Mouse (Mus musculus): Measurements from ENCODE around the gene Nphp1. TPM values are rescaled to one million over a fixed set of nuclear protein-coding genes. Genes with fewer than 3 reads are reported as not detected.

Nphp1 gene
- total and polyA plus RNA-seq, 3 experiments: 19.1 to 63.6 (median 37.1) TPM

DNA sequence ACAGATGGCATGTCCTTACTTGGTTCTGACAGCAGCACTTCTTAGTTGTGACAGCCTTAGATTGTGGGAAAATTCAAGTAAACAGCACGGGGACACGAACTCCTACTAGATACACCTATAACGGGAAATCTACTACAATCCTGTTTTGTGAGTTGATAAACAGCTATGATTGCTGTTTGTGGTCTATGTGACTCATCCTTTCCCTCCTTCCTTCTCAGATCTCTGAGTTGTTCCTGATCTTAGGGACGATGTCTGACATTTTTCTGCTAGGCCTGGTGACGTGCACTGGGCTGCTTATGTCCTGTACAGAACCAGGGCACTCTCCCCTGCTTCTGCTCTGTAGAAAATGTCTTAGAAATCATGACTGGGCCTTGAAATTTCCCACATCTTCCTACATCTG lies 27.1 kb downstream of the Nphp1 start:
- peak; percentile 66; the same call in 1 of the 2 replicates for TF ChIP-seq RCOR1 (IDR thresholded peaks at IDR 0.05; ENCODE audit: low read depth, low read length)
- no peak for TF ChIP-seq MXI1 (IDR thresholded peaks at IDR 0.05; ENCODE audit: low read depth, low read length)
- peak in 1 of 2 experiments; percentile 28; a peak in 1 of 4 replicates for TF ChIP-seq EP300 (IDR thresholded peaks at IDR 0.05; ENCODE audit: low read depth in 1 of 2, low read length in 2 of 2)
- no peak overlapping the region for H3K4me3 ChIP-seq (ENCODE audit: control insufficient read depth in 1 of 2, insufficient read depth in 1 of 2, low read depth in 2 of 2, low read length in 2 of 2)
- peaks cover 13 to 23% of the 10 kb centered on the region in 2 experiments for H3K4me1 ChIP-seq (ENCODE audit: control insufficient read depth in 1 of 2, insufficient read depth in 2 of 2, low read length in 2 of 2)
- no peaks in the 10 kb centered on the region for H3K79me2 ChIP-seq (ENCODE audit: control insufficient read depth, insufficient read depth, low read length, poor library complexity)
- H3K36me3 ChIP-seq (ENCODE audit: control insufficient read depth in 1 of 2, insufficient read depth in 2 of 2, low read length in 2 of 2): peaks cover 0 to 23% of the 10 kb centered on the region in 2 experiments; a peak in 2 of 4 replicates
- H3K27ac ChIP-seq (ENCODE audit: control insufficient read depth, low read depth, low read length): no peak overlapping the region
- H3K27me3 ChIP-seq (ENCODE audit: control insufficient read depth in 1 of 2, insufficient read depth in 2 of 2, low read length in 2 of 2): no peaks in the 10 kb centered on the region
- H3K9ac ChIP-seq (ENCODE audit: control insufficient read depth, low read depth, low read length, poor library complexity, severe bottlenecking): no peak overlapping the region
- peak; percentile 12 for DNase-seq (ENCODE audit: low read depth, low spot score)
- H3K9me3 ChIP-seq (replicated peaks; ENCODE audit: insufficient read depth, low read length): no peaks in the 10 kb centered on the region

- no peak overlapping the region; the same call in 1 of the 2 replicates for H3K9ac ChIP-seq (ENCODE audit: control insufficient read depth, low read depth, low read length, poor library complexity, severe bottlenecking)
- peaks cover 13 to 23% of the 10 kb centered on the region in 2 experiments for H3K4me1 ChIP-seq (ENCODE audit: control insufficient read depth in 1 of 2, insufficient read depth in 2 of 2, low read length in 2 of 2)
- no peaks in the 10 kb centered on the region for H3K27me3 ChIP-seq (ENCODE audit: control insufficient read depth in 1 of 2, insufficient read depth in 2 of 2, low read length in 2 of 2)
- H3K27ac ChIP-seq (ENCODE audit: control insufficient read depth, low read depth, low read length): peak overlapping the region; percentile 16; the same call in 1 of the 2 replicates
- no peaks in the 10 kb centered on the region for H3K79me2 ChIP-seq (ENCODE audit: control insufficient read depth, insufficient read depth, low read length, poor library complexity)
- no peaks in the 10 kb centered on the region for H3K9me3 ChIP-seq (replicated peaks; ENCODE audit: insufficient read depth, low read length)
- no peak overlapping the region for H3K4me3 ChIP-seq (ENCODE audit: control insufficient read depth in 1 of 2, insufficient read depth in 1 of 2, low read depth in 2 of 2, low read length in 2 of 2)
- TF ChIP-seq MYB (IDR thresholded peaks at IDR 0.05; ENCODE audit: low read depth, low read length) (no peak), GATA1 (IDR thresholded peaks at IDR 0.05; ENCODE audit: low read depth, low read length) (peak; percentile 35; the same call in 1 of the 2 replicates), CHD2 (IDR thresholded peaks at IDR 0.05; ENCODE audit: low read length) (no peak), MAZ (IDR thresholded peaks at IDR 0.05; ENCODE audit: low read depth, low read length) (no peak), EP300 (IDR thresholded peaks at IDR 0.05; ENCODE audit: low read depth in 1 of 2, low read length in 2 of 2) (peak in 1 of 2 experiments; percentile 48; a peak in 3 of 4 replicates), USF2 (IDR thresholded peaks at IDR 0.05; ENCODE audit: borderline replicate concordance in 1 of 2, insufficient read depth in 1 of 2, low read depth in 1 of 2, low read length in 2 of 2) (no peak), MXI1 (IDR thresholded peaks at IDR 0.05; ENCODE audit: low read depth, low read length) (0 out of 2 replicates have a peak, but pooled peaks have one; percentile 36), ETS1 (IDR thresholded peaks at IDR 0.05; ENCODE audit: low read depth, low read length) (0 out of 2 replicates have a peak, but pooled peaks have one; percentile 26), MAX (IDR thresholded peaks at IDR 0.05; ENCODE audit: low read length) (peak; percentile 54; the same call in 1 of the 2 replicates), SIN3A (IDR thresholded peaks at IDR 0.05; ENCODE audit: low read length) (peak; percentile 36; the same call in 1 of the 2 replicates), RCOR1 (IDR thresholded peaks at IDR 0.05; ENCODE audit: low read depth, low read length) (0 out of 2 replicates have a peak, but pooled peaks have one; percentile 26)
- H3K36me3 ChIP-seq (ENCODE audit: control insufficient read depth in 1 of 2, insufficient read depth in 2 of 2, low read length in 2 of 2): peaks cover 0 to 23% of the 10 kb centered on the region in 2 experiments; a peak in 2 of 4 replicates
- peak; percentile 72 for DNase-seq (ENCODE audit: low read depth, low spot score)
Observed at GRCm38 (mm10) chr2:127760429-127761000, 28.2 kb downstream of the Nphp1 start.

GRCm38 (mm10) chr2:127760014-127760413 lies 28.7 kb downstream of the Nphp1 start:
- Histone ChIP-seq H3K4me3 (ENCODE audit: control insufficient read depth in 1 of 2, insufficient read depth in 1 of 2, low read depth in 2 of 2, low read length in 2 of 2) (no peak overlapping the region), H3K9me3 (replicated peaks; ENCODE audit: insufficient read depth, low read length) (no peaks in the 10 kb centered on the region), H3K36me3 (ENCODE audit: control insufficient read depth in 1 of 2, insufficient read depth in 2 of 2, low read length in 2 of 2) (peaks cover 0 to 23% of the 10 kb centered on the region in 2 experiments; a peak in 2 of 4 replicates), H3K27me3 (ENCODE audit: control insufficient read depth in 1 of 2, insufficient read depth in 2 of 2, low read length in 2 of 2) (no peaks in the 10 kb centered on the region), H3K9ac (ENCODE audit: control insufficient read depth, low read depth, low read length, poor library complexity, severe bottlenecking) (no peak overlapping the region), H3K27ac (ENCODE audit: control insufficient read depth, low read depth, low read length) (no peak overlapping the region), H3K79me2 (ENCODE audit: control insufficient read depth, insufficient read depth, low read length, poor library complexity) (no peaks in the 10 kb centered on the region), H3K4me1 (ENCODE audit: control insufficient read depth in 1 of 2, insufficient read depth in 2 of 2, low read length in 2 of 2) (peaks cover 13 to 23% of the 10 kb centered on the region in 2 experiments)
- no peak for TF ChIP-seq NELFE (IDR thresholded peaks at IDR 0.05; ENCODE audit: low read depth, low read length)
- TF ChIP-seq POLR2AphosphoS5 (IDR thresholded peaks at IDR 0.05; ENCODE audit: borderline replicate concordance, low read depth, low read length): no peak
- TF ChIP-seq ZKSCAN1 (IDR thresholded peaks at IDR 0.05; ENCODE audit: low read depth, low read length): no peak
- no peak for TF ChIP-seq NRF1 (IDR thresholded peaks at IDR 0.05; ENCODE audit: insufficient read depth, low read depth, low read length, poor library complexity, severe bottlenecking)
- no peak for TF ChIP-seq MEF2A (IDR thresholded peaks at IDR 0.05; ENCODE audit: extremely low read depth, insufficient replicate concordance, low read depth, low read length, poor library complexity, severe bottlenecking)
- TF ChIP-seq TBP (IDR thresholded peaks at IDR 0.05; ENCODE audit: low read depth, low read length): no peak
- DNase-seq (ENCODE audit: low read depth, low spot score): no peak

Data from MEL (cell line).